Mouse (Mus musculus) small intestine, adult 2 months (tissue): Measurements from ENCODE around the gene Usp29. TPM values are rescaled to one million over a fixed set of nuclear protein-coding genes. Genes with fewer than 3 reads are reported as not detected.
"Not testable (repeated sequence)": the region's sequence is repeated elsewhere in the genome, so short reads cannot be mapped to it uniquely, and the experiment has no call there.

Source experiments
- H3K27ac ChIP-seq: fragments of 200-500 bp; 2 replicates; pipeline ENCODE4 v1.5.1; 2012; ENCODE audit warnings: low read depth, low read length, control low read depth, inconsistent platforms; ENCODE audit not compliant: insufficient read depth
- H3K27me3 ChIP-seq: fragments of 200-500 bp; 2 replicates; pipeline ENCODE4 v1.6.1; 2012; ENCODE audit warnings: mild to moderate bottlenecking, moderate library complexity, low read length, inconsistent platforms; ENCODE audit not compliant: control insufficient read depth, insufficient read depth
- H3K36me3 ChIP-seq: fragments of 200-500 bp; 2 replicates; pipeline ENCODE4 v1.6.1; 2012; ENCODE audit warnings: mild to moderate bottlenecking, low read length, control low read depth, inconsistent platforms; ENCODE audit not compliant: control insufficient read depth, insufficient read depth
- H3K4me1 ChIP-seq: fragments of 200-500 bp; 2 replicates; pipeline ENCODE4 v1.6.1; 2012; ENCODE audit warnings: low read length, inconsistent platforms, mixed read lengths; ENCODE audit not compliant: control insufficient read depth, insufficient read depth, insufficient read length
- H3K4me3 ChIP-seq: fragments of 200-500 bp; 2 replicates; pipeline ENCODE4 v1.5.1; 2012; ENCODE audit warnings: low read depth, mild to moderate bottlenecking, control low read depth, inconsistent platforms, low read length, moderate library complexity
- CTCF ChIP-seq: fragments of 200-500 bp; IDR thresholded peaks from 2 replicates; pipeline ENCODE4 v1.5.1; 2012; ENCODE audit warnings: low read depth, mild to moderate bottlenecking, control low read depth, inconsistent platforms, low read length, moderate library complexity, mixed read lengths; ENCODE audit not compliant: insufficient replicate concordance, insufficient read length; ENCODE audit errors: extremely low read depth
- POLR2A ChIP-seq: fragments of 200-500 bp; IDR thresholded peaks from 2 replicates; pipeline ENCODE4 v1.6.1; 2012; ENCODE audit warnings: low read depth, mild to moderate bottlenecking, control low read depth, inconsistent platforms, low read length, moderate library complexity
- WGBS: fragments of 180-500 bp; shearing (Covaris S2); methylation state at CpG from one replicate; pipeline ENCODE4 v1.1.7; 2018; 5-methylcytosine and 5-hydroxymethylcytosine counted together
- polyA plus RNA-seq: library from polyadenylated mRNA; depleted of rRNA; stranded (reverse); fragments of >200 nt; gene quantifications from 2 replicates; pipeline ENCODE4 v1.2.3, GENCODE M21; 2012

The Usp29 gene
- polyA plus RNA-seq, 1 experiment: 0.09 TPM

- Histone ChIP-seq H3K27me3 (no peaks in the 10 kb centered on the region), H3K4me3 (no peak overlapping the region), H3K36me3 (no peaks in the 10 kb centered on the region), H3K4me1 (no peaks in the 10 kb centered on the region), H3K27ac (no peak overlapping the region)
- WGBS: 18% methylated on average over 16 of the region's 16 CpGs
- TF ChIP-seq POLR2A (no peak), CTCF (peak; percentile 81; the same call in 1 of the 2 replicates)
Observed at GRCm38 (mm10) chr7:6940761-6941231, 210.4 kb downstream of the Usp29 start.

- WGBS: 93% methylated on average over 20 of the region's 20 CpGs
- not testable (repeated sequence) for H3K36me3 ChIP-seq, H3K4me1 ChIP-seq, H3K4me3 ChIP-seq, H3K27me3 ChIP-seq, H3K27ac ChIP-seq
Observed at GRCm38 (mm10) chr7:6948061-6948460, 217.7 kb downstream of the Usp29 start.

- Histone ChIP-seq H3K4me1 (no peaks in the 10 kb centered on the region), H3K4me3 (no peak overlapping the region), H3K27me3 (no peaks in the 10 kb centered on the region), H3K36me3 (no peaks in the 10 kb centered on the region), H3K27ac (no peak overlapping the region)
- TF ChIP-seq POLR2A (no peak), CTCF (no peak)
- WGBS: 82% methylated on average over 4 of the region's 4 CpGs
Observed at GRCm38 (mm10) chr7:6956576-6956975, 226.2 kb downstream of the Usp29 start.

- Histone ChIP-seq H3K27me3 (no peaks in the 10 kb centered on the region), H3K4me1 (no peaks in the 10 kb centered on the region), H3K27ac (no peak overlapping the region), H3K36me3 (no peaks in the 10 kb centered on the region), H3K4me3 (no peak overlapping the region)
- WGBS: 87% methylated on average over 1 of the region's 1 CpGs
- TF ChIP-seq POLR2A (no peak), CTCF (no peak)
Observed at GRCm38 (mm10) chr7:6958574-6958973, 228.2 kb downstream of the Usp29 start.

GRCm38 (mm10) chr7:6973566-6973965 is 243.2 kb downstream of the Usp29 start:
- Histone ChIP-seq H3K4me1 (no peaks in the 10 kb centered on the region), H3K4me3 (no peak overlapping the region), H3K27ac (no peak overlapping the region), H3K27me3 (no peaks in the 10 kb centered on the region), H3K36me3 (no peaks in the 10 kb centered on the region)
- no peak for TF ChIP-seq CTCF
- TF ChIP-seq POLR2A: no peak
- 75% methylated on average over 1 of the region's 1 CpGs for WGBS

GRCm38 (mm10) chr7:6976890-6977289 is 246.5 kb downstream of the Usp29 start:
- no peaks in the 10 kb centered on the region for H3K4me1 ChIP-seq
- no peak overlapping the region for H3K4me3 ChIP-seq
- H3K36me3 ChIP-seq: no peaks in the 10 kb centered on the region
- H3K27ac ChIP-seq: no peak overlapping the region
- 91% methylated on average over 19 of the region's 19 CpGs for WGBS
- TF ChIP-seq POLR2A: no peak
- TF ChIP-seq CTCF: no peak
- H3K27me3 ChIP-seq: no peaks in the 10 kb centered on the region

- 81% methylated on average over 11 of the region's 11 CpGs for WGBS
- H3K4me3 ChIP-seq, H3K36me3 ChIP-seq, H3K27me3 ChIP-seq, H3K4me1 ChIP-seq, H3K27ac ChIP-seq: not testable (repeated sequence)
Observed at GRCm38 (mm10) chr7:6995251-6995650, 264.9 kb downstream of the Usp29 start, which contains the start of gene Aurkc. Gene Aurkc, plus strand, starts transcription at chr7:6995300.

- H3K36me3 ChIP-seq, H3K4me3 ChIP-seq, H3K27ac ChIP-seq, H3K27me3 ChIP-seq, H3K4me1 ChIP-seq: not testable (repeated sequence)
- 45% methylated on average over 3 of the region's 3 CpGs for WGBS
Observed at GRCm38 (mm10) chr7:6998914-6999313, 268.5 kb downstream of the Usp29 start.

GRCm38 (mm10) chr7:7005441-7005840 is 275.1 kb downstream of the Usp29 start:
- not testable (repeated sequence) for H3K27ac ChIP-seq, H3K4me3 ChIP-seq, H3K27me3 ChIP-seq, H3K4me1 ChIP-seq, H3K36me3 ChIP-seq
- 64% methylated on average over 5 of the region's 5 CpGs for WGBS
